Mouse (Mus musculus): Measurements from ENCODE around the gene Plxdc1. TPM values are rescaled to one million over a fixed set of nuclear protein-coding genes. Genes with fewer than 3 reads are reported as not detected.

Gene Plxdc1
- total and polyA plus RNA-seq, 2 experiments from 2014 or later, result 1.5 to 3.5 TPM

- DNase-seq (no peak), ATAC-seq (no peak)
- Histone ChIP-seq H3K27ac (ENCODE audit: low read depth, low read length) (no peak overlapping the region), H3K4me1 (ENCODE audit: insufficient read depth) (peaks cover 22% of the 10 kb centered on the region), H3K9ac (no peak overlapping the region), H3K4me3 (ENCODE audit: low read depth, low read length) (no peak overlapping the region), H3K27me3 (ENCODE audit: insufficient read depth, low read length) (no peaks in the 10 kb centered on the region), H3K36me3 (ENCODE audit: insufficient read depth) (peaks cover 41% of the 10 kb centered on the region), H3K9me3 (ENCODE audit: low read length) (no peaks in the 10 kb centered on the region), H3K4me2 (ENCODE audit: low read depth) (no peak overlapping the region)
- no peak for TF ChIP-seq CTCF (IDR thresholded peaks at IDR 0.05; ENCODE audit: low read depth)
- 77% methylated on average over 6 of the region's 6 CpGs for WGBS
Measured at GRCm38 (mm10) chr11:98018222-98018621, 32.0 kb upstream of the Plxdc1 start.

GRCm38 (mm10) chr11:98016824-98017223 is 30.6 kb upstream of the Plxdc1 start:
- Histone ChIP-seq H3K27ac (ENCODE audit: low read depth, low read length) (no peak overlapping the region), H3K9ac (no peak overlapping the region), H3K4me1 (ENCODE audit: insufficient read depth) (peaks cover 20% of the 10 kb centered on the region), H3K4me2 (ENCODE audit: low read depth) (no peak overlapping the region), H3K27me3 (ENCODE audit: insufficient read depth, low read length) (no peaks in the 10 kb centered on the region), H3K4me3 (ENCODE audit: low read depth, low read length) (no peak overlapping the region), H3K36me3 (ENCODE audit: insufficient read depth) (peaks cover 49% of the 10 kb centered on the region), H3K9me3 (ENCODE audit: low read length) (no peaks in the 10 kb centered on the region)
- WGBS, result 81% methylated on average over 4 of the region's 4 CpGs
- no peak for TF ChIP-seq CTCF (IDR thresholded peaks at IDR 0.05; ENCODE audit: low read depth)
- DNase-seq (no peak), ATAC-seq (no peak)

- H3K9me3 ChIP-seq (ENCODE audit: low read length), result no peaks in the 10 kb centered on the region
- H3K27ac ChIP-seq (ENCODE audit: low read depth, low read length), result no peak overlapping the region
- H3K4me2 ChIP-seq (ENCODE audit: low read depth), result no peak overlapping the region
- H3K4me3 ChIP-seq (ENCODE audit: low read depth, low read length), result no peak overlapping the region
- H3K27me3 ChIP-seq (ENCODE audit: insufficient read depth, low read length), result no peaks in the 10 kb centered on the region
- 95% methylated on average over 5 of the region's 5 CpGs for WGBS
- ATAC-seq, result no peak
- H3K9ac ChIP-seq, result no peak overlapping the region
- no peak for TF ChIP-seq CTCF (IDR thresholded peaks at IDR 0.05; ENCODE audit: low read depth)
- H3K4me1 ChIP-seq (ENCODE audit: insufficient read depth), result peaks cover 16% of the 10 kb centered on the region
- DNase-seq, result no peak
- peaks cover 54% of the 10 kb centered on the region for H3K36me3 ChIP-seq (ENCODE audit: insufficient read depth)
Measured at GRCm38 (mm10) chr11:98016177-98016576, 29.9 kb upstream of the Plxdc1 start.

- Histone ChIP-seq H3K4me2 (ENCODE audit: low read depth) (no peak overlapping the region), H3K4me3 (ENCODE audit: low read depth, low read length) (no peak overlapping the region), H3K27ac (ENCODE audit: low read depth, low read length) (no peak overlapping the region), H3K27me3 (ENCODE audit: insufficient read depth, low read length) (no peaks in the 10 kb centered on the region), H3K36me3 (ENCODE audit: insufficient read depth) (peaks cover 81% of the 10 kb centered on the region), H3K9ac (no peak overlapping the region), H3K4me1 (ENCODE audit: insufficient read depth) (no peaks in the 10 kb centered on the region), H3K9me3 (ENCODE audit: low read length) (no peaks in the 10 kb centered on the region)
- 86% methylated on average over 10 of the region's 10 CpGs for WGBS
- no peak for ATAC-seq
- no peak for TF ChIP-seq CTCF (IDR thresholded peaks at IDR 0.05; ENCODE audit: low read depth)
- DNase-seq, result no peak
Measured at GRCm38 (mm10) chr11:98012831-98013230, 26.6 kb upstream of the Plxdc1 start.

GRCm38 (mm10) chr11:98011716-98012115 is 25.5 kb upstream of the Plxdc1 start:
- WGBS, result 83% methylated on average over 9 of the region's 9 CpGs
- Histone ChIP-seq H3K36me3 (ENCODE audit: insufficient read depth) (peaks cover 82% of the 10 kb centered on the region), H3K4me2 (ENCODE audit: low read depth) (no peak overlapping the region), H3K4me1 (ENCODE audit: insufficient read depth) (no peaks in the 10 kb centered on the region), H3K27ac (ENCODE audit: low read depth, low read length) (no peak overlapping the region), H3K27me3 (ENCODE audit: insufficient read depth, low read length) (no peaks in the 10 kb centered on the region), H3K9ac (no peak overlapping the region), H3K9me3 (ENCODE audit: low read length) (no peaks in the 10 kb centered on the region), H3K4me3 (ENCODE audit: low read depth, low read length) (no peak overlapping the region)
- ATAC-seq (no peak), DNase-seq (no peak)
- TF ChIP-seq CTCF (IDR thresholded peaks at IDR 0.05; ENCODE audit: low read depth), result no peak

GRCm38 (mm10) chr11:98008087-98008486 is 21.8 kb upstream of the Plxdc1 start:
- Histone ChIP-seq H3K4me1 (ENCODE audit: insufficient read depth) (no peaks in the 10 kb centered on the region), H3K9me3 (ENCODE audit: low read length) (no peaks in the 10 kb centered on the region), H3K4me3 (ENCODE audit: low read depth, low read length) (no peak overlapping the region), H3K36me3 (ENCODE audit: insufficient read depth) (peaks cover 80% of the 10 kb centered on the region), H3K9ac (no peak overlapping the region), H3K27me3 (ENCODE audit: insufficient read depth, low read length) (no peaks in the 10 kb centered on the region), H3K4me2 (ENCODE audit: low read depth) (no peak overlapping the region), H3K27ac (ENCODE audit: low read depth, low read length) (no peak overlapping the region)
- TF ChIP-seq CTCF (IDR thresholded peaks at IDR 0.05; ENCODE audit: low read depth), result no peak
- DNase-seq, result no peak
- ATAC-seq, result no peak
- WGBS, result 85% methylated on average over 11 of the region's 11 CpGs

- Histone ChIP-seq H3K4me3 (ENCODE audit: low read depth, low read length) (no peak overlapping the region), H3K9me3 (ENCODE audit: low read length) (no peaks in the 10 kb centered on the region), H3K36me3 (ENCODE audit: insufficient read depth) (peaks cover 79% of the 10 kb centered on the region), H3K9ac (no peak overlapping the region), H3K4me2 (ENCODE audit: low read depth) (no peak overlapping the region), H3K27ac (ENCODE audit: low read depth, low read length) (no peak overlapping the region), H3K4me1 (ENCODE audit: insufficient read depth) (no peaks in the 10 kb centered on the region), H3K27me3 (ENCODE audit: insufficient read depth, low read length) (no peaks in the 10 kb centered on the region)
- ATAC-seq (no peak), DNase-seq (no peak)
- no peak for TF ChIP-seq CTCF (IDR thresholded peaks at IDR 0.05; ENCODE audit: low read depth)
- WGBS, result 83% methylated on average over 10 of the region's 10 CpGs
Measured at GRCm38 (mm10) chr11:98005686-98006085, 19.4 kb upstream of the Plxdc1 start.

GRCm38 (mm10) chr11:98005076-98005475 is 18.8 kb upstream of the Plxdc1 start:
- WGBS, result 60% methylated on average over 13 of the region's 13 CpGs
- no peak; the same call in 1 of the 2 replicates for ATAC-seq
- peaks cover 73% of the 10 kb centered on the region for H3K36me3 ChIP-seq (ENCODE audit: insufficient read depth)

More at GRCm38 (mm10) chr11:98005076-98005475, 18.8 kb upstream of the Plxdc1 start:
- no peak for DNase-seq
- H3K4me1 ChIP-seq (ENCODE audit: insufficient read depth), result no peaks in the 10 kb centered on the region
- no peaks in the 10 kb centered on the region for H3K9me3 ChIP-seq (ENCODE audit: low read length)
- no peak overlapping the region for H3K4me2 ChIP-seq (ENCODE audit: low read depth)
- H3K27me3 ChIP-seq (ENCODE audit: insufficient read depth, low read length), result no peaks in the 10 kb centered on the region
- H3K4me3 ChIP-seq (ENCODE audit: low read depth, low read length), result no peak overlapping the region
- H3K9ac ChIP-seq, result no peak overlapping the region
- no peak overlapping the region for H3K27ac ChIP-seq (ENCODE audit: low read depth, low read length)
- TF ChIP-seq CTCF (IDR thresholded peaks at IDR 0.05; ENCODE audit: low read depth), result no peak
